Mouse (Mus musculus): ENCODE measurements around the gene Kif9. TPM values are rescaled to one million over a fixed set of nuclear protein-coding genes. Genes with fewer than 3 reads are reported as not detected.
A peak's percentile ranks its signal among the peaks of the same experiment; 100 is the strongest.

The Kif9 gene
- total RNA-seq (2012; rRNA removed) = 0.33 and 0.54 TPM in 2 replicates
- under 1 TPM in 1 of 2 experiments, not detected in 1; 0.72 TPM for polyA plus RNA-seq (2012; ENCODE audit: insufficient read depth in 1 of 2, insufficient read length in 2 of 2, low read depth in 1 of 2, low replicate concordance in 2 of 2, missing spikeins in 1 of 2)

DNA sequence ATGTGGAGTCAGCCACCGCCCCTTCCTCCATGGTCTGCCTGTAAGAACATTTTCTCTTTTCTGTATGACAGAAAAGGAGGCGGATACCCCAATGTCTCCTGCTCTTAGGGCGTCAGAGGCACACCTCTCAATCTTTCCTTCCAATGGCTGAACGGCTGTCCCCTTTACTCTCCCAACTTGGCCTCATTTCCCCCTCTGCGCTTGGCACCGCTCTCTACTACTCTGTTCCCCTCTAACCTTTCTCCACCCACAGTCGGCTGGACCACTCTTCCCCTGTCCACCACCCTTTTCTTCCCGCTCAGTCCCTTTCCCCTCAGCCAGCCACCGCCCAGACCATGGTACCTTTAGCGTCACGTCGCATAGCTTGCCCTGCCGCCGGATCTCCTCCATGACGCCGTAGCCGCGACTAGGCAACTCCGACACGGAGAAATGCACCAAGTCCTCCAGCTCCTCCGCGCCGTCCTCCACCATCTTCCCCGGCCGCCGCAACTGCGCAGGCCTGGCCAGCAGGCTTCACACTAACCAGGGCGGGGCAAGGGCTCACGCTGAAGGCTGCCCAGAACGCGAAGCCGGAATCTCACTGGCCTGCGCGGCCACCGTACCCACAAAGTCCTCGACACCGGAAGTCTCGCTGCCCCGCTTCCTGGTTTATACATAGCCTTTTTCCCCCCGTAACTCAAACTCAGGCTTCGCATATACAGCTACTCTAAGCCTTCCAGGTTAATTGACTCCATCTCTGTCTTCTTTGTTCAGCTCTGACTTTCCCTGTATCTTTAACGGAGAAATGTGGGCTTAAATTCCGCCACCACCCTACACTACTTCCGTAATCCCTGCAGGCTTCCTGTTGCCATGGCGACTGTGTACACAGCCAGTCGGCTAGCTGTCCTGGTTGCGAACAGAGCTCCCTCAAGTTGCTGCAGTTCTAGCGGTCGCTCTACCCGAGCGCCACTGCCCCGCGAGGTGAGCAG, at the start of gene Kif9, which contains the start of gene Klhl18:
TSS of gene Kif9 (plus strand) at position 835 of the 968 bp plus-strand sequence.
TSS of gene Klhl18 (minus strand) at position 571 of the 968 bp plus-strand sequence.
- Histone ChIP-seq H3K9ac (ENCODE audit: control insufficient read depth, low read depth, low read length, poor library complexity, severe bottlenecking) (peak within 1 kb of the TSS; percentile 79), H3K36me3 (ENCODE audit: control insufficient read depth in 1 of 2, insufficient read depth in 2 of 2, low read length in 2 of 2) (peaks cover 0 to 5% of the 10 kb centered on the region in 2 experiments; a peak in 2 of 4 replicates), H3K79me2 (ENCODE audit: control insufficient read depth, insufficient read depth, low read length, poor library complexity) (no peaks in the 10 kb centered on the region; the same call in 1 of the 2 replicates), H3K27ac (ENCODE audit: control insufficient read depth, low read depth, low read length) (peak within 1 kb of the TSS; percentile 65), H3K27me3 (ENCODE audit: control insufficient read depth in 1 of 2, insufficient read depth in 2 of 2, low read length in 2 of 2) (no peaks in the 10 kb centered on the region; a peak in 1 of 4 replicates), H3K9me3 (replicated peaks; ENCODE audit: insufficient read depth, low read length) (no peaks in the 10 kb centered on the region), H3K4me1 (ENCODE audit: control insufficient read depth in 1 of 2, insufficient read depth in 2 of 2, low read length in 2 of 2) (peaks cover 0 to 6% of the 10 kb centered on the region in 2 experiments; a peak in 3 of 4 replicates), H3K4me3 (ENCODE audit: control insufficient read depth in 1 of 2, insufficient read depth in 1 of 2, low read depth in 2 of 2, low read length in 2 of 2) (peak within 1 kb of the TSS; percentile 89 to 93)
- TF ChIP-seq POLR2A (IDR thresholded peaks at IDR 0.05; ENCODE audit: control insufficient read depth in 1 of 2, insufficient read depth in 1 of 2, low read depth in 1 of 2, low read length in 2 of 2, poor library complexity in 1 of 2) (peak; percentile 69 to 88; a peak in 3 of 4 replicates), JUND (IDR thresholded peaks at IDR 0.05; ENCODE audit: low read depth, low read length) (no peak), HCFC1 (IDR thresholded peaks at IDR 0.05; ENCODE audit: low read depth, low read length) (peak; percentile 94), GATA1 (IDR thresholded peaks at IDR 0.05; ENCODE audit: low read depth, low read length) (no peak), ZNF384 (IDR thresholded peaks at IDR 0.05; ENCODE audit: low read depth, low read length) (no peak), NRF1 (IDR thresholded peaks at IDR 0.05; ENCODE audit: insufficient read depth, low read depth, low read length, poor library complexity, severe bottlenecking) (peak; percentile 76), USF1 (IDR thresholded peaks at IDR 0.05; ENCODE audit: low read depth, low read length) (no peak), CHD2 (IDR thresholded peaks at IDR 0.05; ENCODE audit: low read length) (no peak), POLR2AphosphoS2 (IDR thresholded peaks at IDR 0.05; ENCODE audit: low read length) (0 out of 2 replicates have a peak, but pooled peaks have one; percentile 30), MEF2A (IDR thresholded peaks at IDR 0.05; ENCODE audit: extremely low read depth, insufficient replicate concordance, low read depth, low read length, poor library complexity, severe bottlenecking) (no peak), UBTF (IDR thresholded peaks at IDR 0.05; ENCODE audit: borderline replicate concordance, insufficient read depth, low read depth, low read length) (no peak), MYC (IDR thresholded peaks at IDR 0.05; ENCODE audit: low read depth, low read length) (0 out of 2 replicates have a peak, but pooled peaks have one; percentile 44), CTCF (IDR thresholded peaks at IDR 0.05 in 2 of 3, conservative IDR thresholded peaks at IDR 0.05 in 1 of 3; ENCODE audit: control insufficient read depth in 1 of 3, insufficient read depth in 1 of 3, low read depth in 2 of 3, low read length in 3 of 3, poor library complexity in 1 of 3, severe bottlenecking in 1 of 3) (no peak), ETS1 (IDR thresholded peaks at IDR 0.05; ENCODE audit: low read depth, low read length) (0 out of 2 replicates have a peak, but pooled peaks have one; percentile 33), EP300 (IDR thresholded peaks at IDR 0.05; ENCODE audit: low read depth in 1 of 2, low read length in 2 of 2) (no peak), RCOR1 (IDR thresholded peaks at IDR 0.05; ENCODE audit: low read depth, low read length) (no peak), MAX (IDR thresholded peaks at IDR 0.05; ENCODE audit: low read length) (no peak), TAL1 (IDR thresholded peaks at IDR 0.05; ENCODE audit: low read length) (no peak), SIN3A (IDR thresholded peaks at IDR 0.05; ENCODE audit: low read length) (peak; percentile 99), BHLHE40 (IDR thresholded peaks at IDR 0.05; ENCODE audit: borderline replicate concordance, low read depth, low read length) (no peak), KAT2A (conservative IDR thresholded peaks at IDR 0.05; ENCODE audit: low read depth, low read length) (peak; percentile 69; the same call in 1 of the 2 replicates), NELFE (IDR thresholded peaks at IDR 0.05; ENCODE audit: low read depth, low read length) (peak; percentile 79), MAFK (IDR thresholded peaks at IDR 0.05; ENCODE audit: borderline replicate concordance, low read depth, low read length) (no peak), MYB (IDR thresholded peaks at IDR 0.05; ENCODE audit: low read depth, low read length) (no peak), POLR2AphosphoS5 (IDR thresholded peaks at IDR 0.05; ENCODE audit: borderline replicate concordance, low read depth, low read length) (no peak), USF2 (IDR thresholded peaks at IDR 0.05; ENCODE audit: borderline replicate concordance in 1 of 2, insufficient read depth in 1 of 2, low read depth in 1 of 2, low read length in 2 of 2) (no peak), MAZ (IDR thresholded peaks at IDR 0.05; ENCODE audit: low read depth, low read length) (peak; percentile 97), MXI1 (IDR thresholded peaks at IDR 0.05; ENCODE audit: low read depth, low read length) (peak; percentile 94), ELF1 (IDR thresholded peaks at IDR 0.05; ENCODE audit: low read depth, low read length) (peak; percentile 99), TCF12 (IDR thresholded peaks at IDR 0.05; ENCODE audit: low read depth, low read length) (peak; percentile 26; the same call in 1 of the 2 replicates)
- peak; percentile 96 for DNase-seq (ENCODE audit: low read depth, low spot score)
